Mouse (Mus musculus): Measurements from ENCODE around the gene Arhgef11.
"Not testable (repeated sequence)": the region's sequence is repeated elsewhere in the genome, so short reads cannot be mapped to it uniquely, and the experiment has no call there.

The Arhgef11 gene

GRCm38 (mm10) chr3:87616957-87617810, at the start of gene Arhgef11:
TSS of gene Arhgef11 (plus strand) at chr3:87617559.
- DNase-seq, result peak; percentile 86

- DNase-seq, result no peak
Observed at GRCm38 (mm10) chr3:87568681-87569080, 48.7 kb upstream of the Arhgef11 start.

- DNase-seq, result no peak
Observed at GRCm38 (mm10) chr3:87575766-87576165, 41.6 kb upstream of the Arhgef11 start.

GRCm38 (mm10) chr3:87582259-87582658, 35.1 kb upstream of the Arhgef11 start:
- DNase-seq, result no peak

- no peak for DNase-seq
Observed at GRCm38 (mm10) chr3:87593793-87594192, 23.6 kb upstream of the Arhgef11 start.

- not testable (repeated sequence) for DNase-seq
Observed at GRCm38 (mm10) chr3:87595328-87595727, 22.0 kb upstream of the Arhgef11 start.

GRCm38 (mm10) chr3:87601077-87601476, 16.3 kb upstream of the Arhgef11 start:
- not testable (repeated sequence) for DNase-seq

- no peak for DNase-seq
Observed at GRCm38 (mm10) chr3:87616354-87616753, 1.0 kb upstream of the Arhgef11 start.

- no peak for DNase-seq
Observed at GRCm38 (mm10) chr3:87617811-87618130, 412 bp downstream of the Arhgef11 start.

GRCm38 (mm10) chr3:87618240-87618639, 881 bp downstream of the Arhgef11 start:
- DNase-seq, result no peak

GRCm38 (mm10) chr3:87618981-87619710, 1.8 kb downstream of the Arhgef11 start:
- peak; percentile 27 for DNase-seq

GRCm38 (mm10) chr3:87620218-87620891, 3.0 kb downstream of the Arhgef11 start:
- no peak for DNase-seq

GRCm38 (mm10) chr3:87624899-87625298, 7.5 kb downstream of the Arhgef11 start:
- no peak for DNase-seq

- DNase-seq, result no peak
Observed at GRCm38 (mm10) chr3:87630899-87631298, 13.5 kb downstream of the Arhgef11 start.

- no peak for DNase-seq
Observed at GRCm38 (mm10) chr3:87631408-87631807, 14.0 kb downstream of the Arhgef11 start.

- no peak for DNase-seq
Observed at GRCm38 (mm10) chr3:87635514-87635913, 18.2 kb downstream of the Arhgef11 start.

GRCm38 (mm10) chr3:87643453-87643852, 26.1 kb downstream of the Arhgef11 start:
- no peak for DNase-seq

- no peak for DNase-seq
Observed at GRCm38 (mm10) chr3:87646174-87646573, 28.8 kb downstream of the Arhgef11 start.

- no peak for DNase-seq
Observed at GRCm38 (mm10) chr3:87649063-87649462, 31.7 kb downstream of the Arhgef11 start.

- no peak for DNase-seq
Observed at GRCm38 (mm10) chr3:87658348-87658747, 41.0 kb downstream of the Arhgef11 start.

- no peak for DNase-seq
Observed at GRCm38 (mm10) chr3:87659692-87660429, 42.5 kb downstream of the Arhgef11 start.

- DNase-seq, result no peak
Observed at GRCm38 (mm10) chr3:87660479-87660878, 43.1 kb downstream of the Arhgef11 start.

- DNase-seq, result no peak
Observed at GRCm38 (mm10) chr3:87661291-87661690, 43.9 kb downstream of the Arhgef11 start.

Measured in kidney, adult 9 months (tissue).